Mouse (Mus musculus) forebrain, embryonic 16.5 days (tissue): ENCODE data around the gene Uso1. TPM values are rescaled to one million over a fixed set of nuclear protein-coding genes. Genes with fewer than 3 reads are reported as not detected.

ENCODE experiments used
- ATAC-seq: fragments of 200-750 bp; cut with Nextera tagmentation; 2 replicates; pipeline ENCODE4 v1.8.0; 2017; ENCODE audit warnings: mild to moderate bottlenecking, moderate library complexity
- H3K27ac ChIP-seq: fragments of 300-500 bp; sonication (generic); 2 replicates; pipeline ENCODE4 v1.5.1; 2014; ENCODE audit warnings: low read length, control low read depth
- H3K27me3 ChIP-seq: fragments of 300-500 bp; sonication (generic); replicated peaks from 2 replicates; pipeline ENCODE4 v1.6.1; 2014; ENCODE audit warnings: low read length; ENCODE audit not compliant: control insufficient read depth, insufficient read depth
- H3K36me3 ChIP-seq: fragments of 300-500 bp; sonication (generic); 2 replicates; pipeline ENCODE4 v1.6.1; 2014; ENCODE audit not compliant: control insufficient read depth, insufficient read depth
- H3K4me1 ChIP-seq: fragments of 300-500 bp; sonication (generic); replicated peaks from 2 replicates; pipeline ENCODE4 v1.6.1; 2014; ENCODE audit warnings: low read length; ENCODE audit not compliant: control insufficient read depth, insufficient read depth
- H3K4me2 ChIP-seq: fragments of 300-500 bp; sonication (generic); 2 replicates; pipeline ENCODE4 v1.6.1; 2014; ENCODE audit warnings: mild to moderate bottlenecking, low read length, control low read depth
- H3K4me3 ChIP-seq: fragments of 300-500 bp; sonication (generic); replicated peaks from 2 replicates; pipeline ENCODE4 v1.5.1; 2014; ENCODE audit warnings: mild to moderate bottlenecking, low read length, control low read depth
- H3K9ac ChIP-seq: fragments of 300-500 bp; sonication (generic); replicated peaks from 2 replicates; pipeline ENCODE4 v1.6.1; 2014; ENCODE audit warnings: low read depth, low read length, control low read depth
- H3K9me3 ChIP-seq: fragments of 300-500 bp; sonication (generic); 2 replicates; pipeline ENCODE4 v1.6.1; 2016; ENCODE audit warnings: low read length; ENCODE audit not compliant: control insufficient read depth
- WGBS: fragments of 180-500 bp; shearing (Covaris S2); extraction: QIAGEN DNeasy Blood & Tissue Kit; methylation state at CpG from one replicate; pipeline ENCODE4 v1.1.7; 2014; 5-methylcytosine and 5-hydroxymethylcytosine counted together
- polyA plus RNA-seq: library from polyadenylated mRNA; unstranded; fragments of >200 nt; fragmentation: Nextera tagmentation; extraction: Ambion mirVana; gene quantifications from 2 replicates; pipeline ENCODE4 v1.2.1, GENCODE M21; 2015

Gene Uso1
- polyA plus RNA-seq, 1 experiment from 2014 or later = 39.2 TPM

DNA sequence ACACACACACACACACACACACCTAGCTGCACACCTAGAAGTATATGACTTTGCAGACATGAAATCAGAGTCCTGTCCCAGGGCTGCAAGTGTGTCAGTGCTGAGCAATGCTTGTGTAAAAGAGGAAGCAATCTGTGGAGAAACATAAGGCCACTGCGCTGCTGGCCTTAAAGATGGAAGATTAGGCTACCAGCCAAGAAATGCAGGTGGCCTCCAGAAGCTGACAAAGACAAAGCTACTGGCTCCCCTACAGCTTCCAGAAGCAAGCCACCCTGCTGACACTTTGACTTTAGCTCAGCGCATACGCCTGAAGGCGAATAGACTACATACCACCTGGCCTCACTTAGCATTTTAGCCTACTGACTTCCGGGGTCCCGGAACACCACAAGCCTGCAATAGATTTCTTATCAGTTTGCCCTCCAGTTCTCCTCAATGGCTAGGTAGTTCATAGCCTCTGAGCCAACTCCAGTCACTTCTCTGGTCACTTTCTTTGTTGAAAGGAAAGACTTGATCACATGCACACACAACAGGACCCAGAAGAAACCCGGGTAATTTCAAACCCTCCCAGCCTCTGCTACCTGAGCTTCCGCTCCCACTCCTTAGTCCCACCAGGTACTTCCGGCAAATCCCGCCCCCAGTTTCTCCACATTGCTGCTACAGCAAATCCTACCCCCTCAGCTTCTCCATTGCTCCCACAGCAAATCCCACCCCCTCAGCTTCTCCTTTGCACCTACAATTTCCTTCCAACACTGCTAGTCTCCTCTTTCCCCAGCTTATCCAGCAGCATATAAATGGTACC lies 31.2 kb upstream of the Uso1 start:
- peak; percentile 63 for ATAC-seq
- H3K27me3 ChIP-seq = no peaks in the 10 kb centered on the region

DNA sequence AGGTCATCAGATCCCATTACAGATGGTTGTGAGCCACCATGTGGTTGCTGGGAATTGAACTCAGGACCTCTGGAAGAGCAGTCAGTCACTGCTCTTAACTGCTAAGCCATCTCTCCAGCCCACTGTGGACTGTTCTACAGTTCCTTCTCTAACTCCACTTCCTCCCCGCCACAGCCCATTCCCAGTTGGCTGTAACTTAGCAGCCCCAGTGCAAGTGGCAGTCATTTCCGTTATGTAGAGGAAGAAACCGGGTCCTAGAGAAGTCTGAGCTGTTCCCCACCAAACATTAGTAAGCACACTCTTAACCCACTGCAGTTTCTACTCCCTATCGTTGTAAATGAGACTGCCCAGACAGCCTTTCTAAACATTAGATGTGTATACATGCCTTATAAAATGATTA lies 30.5 kb upstream of the Uso1 start:
- 90% methylated on average over 4 of the region's 4 CpGs for WGBS
- H3K27me3 ChIP-seq = no peaks in the 10 kb centered on the region

More for the DNA sequence above, 31.2 kb upstream of the Uso1 start:
- no peaks in the 10 kb centered on the region for H3K9me3 ChIP-seq
- no peak overlapping the region for H3K4me3 ChIP-seq
- H3K4me1 ChIP-seq = peaks cover 10% of the 10 kb centered on the region
- H3K36me3 ChIP-seq = no peaks in the 10 kb centered on the region
- no peak overlapping the region for H3K4me2 ChIP-seq
- no peak overlapping the region for H3K9ac ChIP-seq
- WGBS = 42% methylated on average over 10 of the region's 10 CpGs
- no peak overlapping the region for H3K27ac ChIP-seq

DNA sequence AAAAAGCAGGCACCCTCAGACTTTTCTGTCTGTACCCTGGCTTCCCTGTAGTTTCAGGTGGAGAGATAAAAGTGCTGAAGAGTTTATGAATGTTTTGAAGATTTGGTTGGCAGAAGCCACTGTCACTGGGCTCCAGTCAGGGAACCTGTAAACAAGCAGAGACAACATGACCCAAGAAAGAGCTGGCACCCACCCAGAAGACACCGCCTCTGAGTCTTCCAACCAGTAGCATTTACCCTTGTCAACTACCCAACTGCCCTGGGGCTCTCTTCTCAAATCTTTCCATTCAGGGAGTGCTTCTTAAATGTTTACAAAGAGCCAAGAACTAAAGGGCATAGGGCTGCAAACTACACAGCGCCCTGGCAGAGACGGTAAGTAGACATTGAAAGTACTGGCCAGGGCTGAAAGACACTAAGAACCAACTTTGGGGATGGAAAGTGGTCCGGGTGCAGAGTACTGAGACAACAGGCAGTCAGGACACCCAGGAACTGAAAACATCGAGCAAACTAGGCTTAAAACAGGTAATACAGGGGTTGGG lies 26.9 kb upstream of the Uso1 start:
- H3K4me3 ChIP-seq = no peak overlapping the region
- WGBS = 89% methylated on average over 5 of the region's 5 CpGs
- no peak overlapping the region for H3K27ac ChIP-seq
- no peak overlapping the region for H3K4me2 ChIP-seq
- no peaks in the 10 kb centered on the region for H3K36me3 ChIP-seq
- peaks cover 2% of the 10 kb centered on the region; the same call in 1 of the 2 replicates for H3K27me3 ChIP-seq
- ATAC-seq = no peak
- peaks cover 5% of the 10 kb centered on the region; the same call in 1 of the 2 replicates for H3K4me1 ChIP-seq
- H3K9me3 ChIP-seq = no peaks in the 10 kb centered on the region
- H3K9ac ChIP-seq = no peak overlapping the region

More for the DNA sequence above, 30.5 kb upstream of the Uso1 start:
- H3K27ac ChIP-seq = no peak overlapping the region
- ATAC-seq = no peak
- H3K9me3 ChIP-seq = no peaks in the 10 kb centered on the region
- no peaks in the 10 kb centered on the region for H3K36me3 ChIP-seq
- H3K4me2 ChIP-seq = no peak overlapping the region
- no peak overlapping the region for H3K4me3 ChIP-seq
- peaks cover 10% of the 10 kb centered on the region for H3K4me1 ChIP-seq
- no peak overlapping the region for H3K9ac ChIP-seq

DNA sequence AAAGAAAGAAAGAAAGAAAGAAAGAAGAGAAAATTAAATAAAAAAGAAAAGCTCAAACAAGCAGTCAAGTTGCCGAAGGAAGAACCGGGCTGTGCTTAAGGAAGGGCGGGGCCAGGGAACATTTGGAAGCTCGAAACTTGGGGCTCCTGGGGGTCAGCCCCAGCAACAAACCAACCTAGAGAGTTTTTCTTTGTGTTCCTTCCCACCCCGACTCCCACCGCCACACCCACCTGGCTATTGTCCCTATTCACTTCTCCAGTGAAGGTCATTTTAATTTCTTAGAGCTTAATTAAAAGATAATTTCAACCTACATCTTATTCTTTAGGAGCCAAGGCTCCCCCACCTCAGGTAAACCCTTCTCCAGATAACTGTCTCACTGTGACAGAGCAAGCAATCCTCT lies 25.6 kb upstream of the Uso1 start:
- H3K4me2 ChIP-seq = no peak overlapping the region; the same call in 1 of the 2 replicates
- 8% methylated on average over 6 of the region's 6 CpGs for WGBS

DNA sequence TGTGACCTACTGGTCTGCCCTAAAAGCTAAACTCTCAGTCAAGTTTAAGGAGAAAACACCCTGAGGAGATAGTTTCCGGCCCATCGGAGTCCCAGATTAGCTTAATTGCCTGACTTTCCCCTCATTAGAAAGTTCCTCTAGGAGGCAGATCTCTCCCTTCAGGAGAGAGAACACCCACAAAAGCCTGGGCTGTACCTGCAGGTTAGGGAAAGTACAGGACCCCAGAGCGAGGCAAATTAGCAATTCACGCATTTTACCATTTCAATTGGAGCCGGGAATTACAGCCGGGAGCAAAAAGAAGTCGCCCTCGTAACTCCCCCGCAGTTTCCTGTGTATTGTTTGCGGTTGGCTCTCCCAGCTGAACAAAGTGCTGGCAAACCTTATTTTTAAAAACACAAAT lies 25.2 kb upstream of the Uso1 start:
- Histone ChIP-seq H3K36me3 (no peaks in the 10 kb centered on the region), H3K4me2 (no peak overlapping the region; the same call in 1 of the 2 replicates), H3K9me3 (no peaks in the 10 kb centered on the region), H3K9ac (no peak overlapping the region), H3K27me3 (peaks cover 2% of the 10 kb centered on the region; the same call in 1 of the 2 replicates), H3K4me3 (no peak overlapping the region), H3K4me1 (no peaks in the 10 kb centered on the region), H3K27ac (no peak overlapping the region)
- no peak for ATAC-seq
- under 1% methylated on average over 10 of the region's 10 CpGs for WGBS

More for the DNA sequence above, 25.6 kb upstream of the Uso1 start:
- Histone ChIP-seq H3K36me3 (no peaks in the 10 kb centered on the region), H3K27me3 (peaks cover 2% of the 10 kb centered on the region; the same call in 1 of the 2 replicates), H3K27ac (no peak overlapping the region), H3K4me1 (no peaks in the 10 kb centered on the region), H3K9me3 (no peaks in the 10 kb centered on the region), H3K9ac (no peak overlapping the region), H3K4me3 (no peak overlapping the region)
- no peak for ATAC-seq

DNA sequence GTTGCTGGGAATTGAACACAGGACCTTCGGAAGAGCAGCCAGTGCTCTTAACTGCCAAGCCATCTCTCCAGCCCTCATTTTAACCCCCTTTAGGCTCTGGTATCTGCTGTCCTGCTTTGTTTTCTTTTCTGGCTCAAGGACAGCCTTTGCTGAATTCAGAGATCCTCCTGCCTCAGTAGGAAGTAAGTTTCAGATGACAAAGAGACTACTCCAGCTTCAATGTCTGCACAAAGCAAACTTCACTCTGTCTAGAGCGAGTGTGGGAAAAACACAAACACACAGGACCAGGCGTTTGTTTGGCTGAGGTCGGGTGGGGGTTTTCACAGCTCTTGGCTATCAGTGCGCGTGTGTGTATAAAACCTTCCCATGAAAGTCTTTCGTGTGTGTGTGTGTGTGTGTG lies 24.3 kb upstream of the Uso1 start:
- Histone ChIP-seq H3K9me3 (no peaks in the 10 kb centered on the region), H3K36me3 (no peaks in the 10 kb centered on the region), H3K4me3 (no peak overlapping the region), H3K27me3 (peaks cover 2% of the 10 kb centered on the region; the same call in 1 of the 2 replicates), H3K9ac (no peak overlapping the region), H3K4me1 (no peaks in the 10 kb centered on the region), H3K4me2 (no peak overlapping the region), H3K27ac (no peak overlapping the region)
- WGBS = 87% methylated on average over 7 of the region's 7 CpGs
- ATAC-seq = no peak

DNA sequence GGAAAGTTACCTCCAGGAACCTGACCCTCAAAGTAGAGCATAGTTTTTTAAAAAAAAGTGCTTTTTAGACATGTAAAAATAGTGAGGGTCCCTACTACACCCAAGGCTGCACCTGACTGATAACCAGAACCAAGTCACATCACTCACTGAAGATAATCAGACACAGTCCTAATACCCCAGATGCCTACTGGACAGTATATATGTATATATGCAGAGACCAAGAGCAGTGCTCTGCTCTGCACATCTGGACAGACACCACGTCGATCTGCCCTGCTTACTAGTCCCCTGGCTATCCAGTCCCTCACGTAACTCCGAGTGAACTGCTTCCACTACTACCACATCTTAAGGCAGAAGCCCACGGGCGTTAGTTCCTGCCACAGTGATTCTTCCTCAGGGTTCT lies 23.5 kb upstream of the Uso1 start:
- no peak overlapping the region for H3K4me3 ChIP-seq
- H3K4me1 ChIP-seq = no peaks in the 10 kb centered on the region
- no peaks in the 10 kb centered on the region for H3K9me3 ChIP-seq
- WGBS = 90% methylated on average over 6 of the region's 6 CpGs
- no peak overlapping the region for H3K27ac ChIP-seq
- no peak overlapping the region for H3K4me2 ChIP-seq
- peaks cover 2% of the 10 kb centered on the region; the same call in 1 of the 2 replicates for H3K27me3 ChIP-seq
- no peaks in the 10 kb centered on the region for H3K36me3 ChIP-seq
- ATAC-seq = no peak
- no peak overlapping the region for H3K9ac ChIP-seq

DNA sequence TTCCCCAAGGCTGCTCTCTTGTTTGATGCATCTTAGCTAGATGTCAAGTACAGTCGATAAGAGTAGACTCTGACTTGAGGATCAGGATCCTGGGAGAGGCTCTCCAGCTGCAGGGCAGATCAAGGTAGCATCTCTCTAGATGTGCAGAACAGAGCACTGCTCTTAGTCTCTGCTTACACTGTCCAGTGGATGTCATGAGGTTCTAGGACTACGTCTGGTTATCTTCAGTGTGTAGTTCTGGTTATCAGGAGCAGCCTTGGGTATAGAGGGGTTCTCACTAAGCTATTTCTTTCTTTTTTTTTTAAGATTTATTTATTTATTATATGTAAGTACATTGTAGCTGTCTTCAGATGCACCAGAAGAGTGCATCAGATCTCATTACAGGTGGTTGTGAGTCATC lies 22.8 kb upstream of the Uso1 start:
- Histone ChIP-seq H3K9me3 (no peaks in the 10 kb centered on the region), H3K4me3 (no peak overlapping the region), H3K36me3 (no peaks in the 10 kb centered on the region), H3K4me1 (no peaks in the 10 kb centered on the region), H3K27ac (no peak overlapping the region), H3K9ac (no peak overlapping the region), H3K4me2 (no peak overlapping the region), H3K27me3 (peaks cover 2% of the 10 kb centered on the region; the same call in 1 of the 2 replicates)
- WGBS = 95% methylated on average over 2 of the region's 2 CpGs
- no peak for ATAC-seq

DNA sequence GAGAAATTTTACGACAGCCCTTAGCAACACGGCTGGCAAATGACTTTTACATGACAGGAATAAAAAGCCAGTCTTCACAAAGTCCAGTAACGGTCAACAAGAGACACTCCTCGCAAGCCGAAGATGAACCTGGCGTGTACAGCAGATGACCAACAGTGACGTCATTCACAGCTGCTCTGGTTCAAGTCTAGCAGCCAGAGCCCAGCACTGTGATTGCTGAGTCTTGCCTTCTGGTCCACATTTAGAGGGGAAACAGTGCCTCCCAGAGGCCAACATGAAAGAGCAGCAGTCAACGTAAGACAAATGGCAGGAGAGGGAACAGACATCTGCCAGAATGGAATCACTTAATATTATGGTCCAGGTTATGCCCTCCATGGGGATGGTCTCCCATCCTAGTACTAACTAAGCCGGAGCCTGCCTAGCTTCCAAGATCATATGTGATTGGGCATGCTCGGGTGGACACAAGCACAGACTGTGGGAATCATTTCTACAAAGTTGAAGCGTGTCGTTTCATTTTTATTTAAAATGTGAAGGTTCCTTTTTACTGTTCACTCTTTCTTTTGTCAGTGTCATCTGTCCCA lies 19.8 kb upstream of the Uso1 start:
- Histone ChIP-seq H3K4me2 (no peak overlapping the region), H3K9ac (no peak overlapping the region), H3K27me3 (peaks cover 2% of the 10 kb centered on the region; the same call in 1 of the 2 replicates), H3K27ac (no peak overlapping the region), H3K9me3 (no peaks in the 10 kb centered on the region), H3K4me1 (no peaks in the 10 kb centered on the region), H3K36me3 (no peaks in the 10 kb centered on the region), H3K4me3 (no peak overlapping the region)
- ATAC-seq = peak; percentile 59; the same call in 1 of the 2 replicates
- WGBS = 56% methylated on average over 12 of the region's 12 CpGs
